Mouse (Mus musculus): ENCODE results near the gene Rps2. TPM values are rescaled to one million over a fixed set of nuclear protein-coding genes. Genes with fewer than 3 reads are reported as not detected.

The Rps2 gene
- polyA plus RNA-seq, 1 experiment from 2014 or later: 1,161 TPM

Other genes starting within 250 kb of the Rps2 start
- 37.2 and 45.6 TPM in 2 replicates for gene E4f1, start 247.8 kb upstream of the Rps2 start, polyA plus RNA-seq (2016; fragmentation: Nextera tagmentation; extraction: Ambion mirVana)
- 54.9 and 56.6 TPM in 2 replicates for gene Pgp, start 247.7 kb upstream of the Rps2 start, polyA plus RNA-seq (2016; fragmentation: Nextera tagmentation; extraction: Ambion mirVana)
- gene Bricd5, start 244.2 kb upstream of the Rps2 start, polyA plus RNA-seq (2016; fragmentation: Nextera tagmentation; extraction: Ambion mirVana): not detected in 2 replicates
- 34.7 and 35.5 TPM in 2 replicates for gene Mlst8, start 239.0 kb upstream of the Rps2 start, polyA plus RNA-seq (2016; fragmentation: Nextera tagmentation; extraction: Ambion mirVana)
- gene Caskin1, start 229.5 kb upstream of the Rps2 start, polyA plus RNA-seq (2016; fragmentation: Nextera tagmentation; extraction: Ambion mirVana): 6.1 and 6.5 TPM in 2 replicates
- gene Traf7, start 190.2 kb upstream of the Rps2 start, polyA plus RNA-seq (2016; fragmentation: Nextera tagmentation; extraction: Ambion mirVana): 97.4 and 101 TPM in 2 replicates
- 3.2 and 4.0 TPM in 2 replicates for gene Rab26, start 183.9 kb upstream of the Rps2 start, polyA plus RNA-seq (2016; fragmentation: Nextera tagmentation; extraction: Ambion mirVana)
- 23.2 and 32.2 TPM in 2 replicates for gene Pkd1, start 168.3 kb upstream of the Rps2 start, polyA plus RNA-seq (2016; fragmentation: Nextera tagmentation; extraction: Ambion mirVana)
- gene Tsc2, start 85.5 kb upstream of the Rps2 start, polyA plus RNA-seq (2016; fragmentation: Nextera tagmentation; extraction: Ambion mirVana): 68.6 and 77.7 TPM in 2 replicates
- 23.3 and 24.9 TPM in 2 replicates for gene Nthl1, start 85.4 kb upstream of the Rps2 start, polyA plus RNA-seq (2016; fragmentation: Nextera tagmentation; extraction: Ambion mirVana)
- 58.9 and 59.3 TPM in 2 replicates for gene Slc9a3r2, start 67.8 kb upstream of the Rps2 start, polyA plus RNA-seq (2016; fragmentation: Nextera tagmentation; extraction: Ambion mirVana)
- 0.49 and 1.3 TPM in 2 replicates for gene Npw, start 59.7 kb upstream of the Rps2 start, polyA plus RNA-seq (2016; fragmentation: Nextera tagmentation; extraction: Ambion mirVana)
- 24.5 and 28.4 TPM in 2 replicates for gene Zfp598, start 48.4 kb upstream of the Rps2 start, polyA plus RNA-seq (2016; fragmentation: Nextera tagmentation; extraction: Ambion mirVana)
- 7.5 and 8.2 TPM in 2 replicates for gene Syngr3, start 28.2 kb upstream of the Rps2 start, polyA plus RNA-seq (2016; fragmentation: Nextera tagmentation; extraction: Ambion mirVana)
- 49.7 and 53.5 TPM in 2 replicates for gene Gfer, start 22.0 kb upstream of the Rps2 start, polyA plus RNA-seq (2016; fragmentation: Nextera tagmentation; extraction: Ambion mirVana)
- 1.7 and 1.8 TPM in 2 replicates for gene Noxo1, start 21.9 kb upstream of the Rps2 start, polyA plus RNA-seq (2016; fragmentation: Nextera tagmentation; extraction: Ambion mirVana)
- 99.7 and 103 TPM in 2 replicates for gene Tbl3, start 10.5 kb upstream of the Rps2 start, polyA plus RNA-seq (2016; fragmentation: Nextera tagmentation; extraction: Ambion mirVana)
- 0.29 and 0.41 TPM in 2 replicates for gene Rnf151, start 53 bp upstream of the Rps2 start, polyA plus RNA-seq (2016; fragmentation: Nextera tagmentation; extraction: Ambion mirVana)
- 206 and 217 TPM in 2 replicates for gene Ndufb10, start 6.4 kb downstream of the Rps2 start, polyA plus RNA-seq (2016; fragmentation: Nextera tagmentation; extraction: Ambion mirVana)
- not detected in 2 replicates for gene Rpl3l, start 9.7 kb downstream of the Rps2 start, polyA plus RNA-seq (2016; fragmentation: Nextera tagmentation; extraction: Ambion mirVana)
- 22.7 and 24.1 TPM in 2 replicates for gene Msrb1, start 18.5 kb downstream of the Rps2 start, polyA plus RNA-seq (2016; fragmentation: Nextera tagmentation; extraction: Ambion mirVana)
- 2.7 and 4.0 TPM in 2 replicates for gene Hs3st6, start 34.9 kb downstream of the Rps2 start, polyA plus RNA-seq (2016; fragmentation: Nextera tagmentation; extraction: Ambion mirVana)
- not detected in 2 replicates for gene Meiob, start 86.2 kb downstream of the Rps2 start, polyA plus RNA-seq (2016; fragmentation: Nextera tagmentation; extraction: Ambion mirVana)
- 26.3 and 27.6 TPM in 2 replicates for gene Hagh, start 122.0 kb downstream of the Rps2 start, polyA plus RNA-seq (2016; fragmentation: Nextera tagmentation; extraction: Ambion mirVana)
- gene Fahd1, start 132.2 kb downstream of the Rps2 start, polyA plus RNA-seq (2016; fragmentation: Nextera tagmentation; extraction: Ambion mirVana): 18.6 and 22.5 TPM in 2 replicates
- gene Igfals, start 147.9 kb downstream of the Rps2 start, polyA plus RNA-seq (2016; fragmentation: Nextera tagmentation; extraction: Ambion mirVana): 0.37 and 0.43 TPM in 2 replicates
- 50.1 and 53.2 TPM in 2 replicates for gene Nubp2, start 168.2 kb downstream of the Rps2 start, polyA plus RNA-seq (2016; fragmentation: Nextera tagmentation; extraction: Ambion mirVana)
- 40.4 and 46.1 TPM in 2 replicates for gene Spsb3, start 168.5 kb downstream of the Rps2 start, polyA plus RNA-seq (2016; fragmentation: Nextera tagmentation; extraction: Ambion mirVana)
- gene Eme2, start 177.0 kb downstream of the Rps2 start, polyA plus RNA-seq (2016; fragmentation: Nextera tagmentation; extraction: Ambion mirVana): 32.8 and 47.1 TPM in 2 replicates
- 89.5 and 94.8 TPM in 2 replicates for gene Mrps34, start 177.0 kb downstream of the Rps2 start, polyA plus RNA-seq (2016; fragmentation: Nextera tagmentation; extraction: Ambion mirVana)
- 46.2 and 46.5 TPM in 2 replicates for gene Nme3, start 178.4 kb downstream of the Rps2 start, polyA plus RNA-seq (2016; fragmentation: Nextera tagmentation; extraction: Ambion mirVana)
- gene Mapk8ip3, start 218.9 kb downstream of the Rps2 start, polyA plus RNA-seq (2016; fragmentation: Nextera tagmentation; extraction: Ambion mirVana): 45.0 and 46.5 TPM in 2 replicates
- 265 and 277 TPM in 2 replicates for gene Jpt2, start 242.6 kb downstream of the Rps2 start, polyA plus RNA-seq (2016; fragmentation: Nextera tagmentation; extraction: Ambion mirVana)